Mouse (Mus musculus): ENCODE measurements around the gene Nsl1. TPM values are rescaled to one million over a fixed set of nuclear protein-coding genes. Genes with fewer than 3 reads are reported as not detected.

Nsl1 gene
- polyA plus RNA-seq, 1 experiment from 2014 or later = 26.4 TPM

DNA sequence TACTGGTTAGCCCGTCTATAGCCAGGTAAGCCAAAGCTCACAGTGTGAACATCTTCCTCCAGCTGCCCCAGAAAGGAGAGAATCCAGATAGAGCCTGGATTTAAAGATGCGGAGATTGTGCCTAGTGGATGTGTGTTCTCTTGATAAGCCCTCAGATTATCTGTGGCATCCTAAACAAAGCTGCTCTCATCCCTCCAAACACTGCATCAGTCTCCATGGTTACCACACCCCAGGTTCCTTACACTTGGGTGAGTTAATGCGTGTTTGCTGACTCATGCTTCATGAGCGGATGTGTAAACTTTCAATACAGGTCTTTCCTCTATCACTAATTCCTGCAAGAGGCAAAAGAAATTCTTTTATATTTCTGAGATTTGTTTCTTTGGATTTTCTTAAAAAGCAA is 27.2 kb upstream of the Nsl1 start:
- Histone ChIP-seq H3K4me3 (replicated peaks) (no peak overlapping the region), H3K27ac (no peak overlapping the region), H3K36me3 (replicated peaks) (no peaks in the 10 kb centered on the region), H3K4me1 (peaks cover 3% of the 10 kb centered on the region), H3K4me2 (no peak overlapping the region), H3K9ac (no peak overlapping the region), H3K27me3 (no peaks in the 10 kb centered on the region), H3K9me3 (no peaks in the 10 kb centered on the region)
- ATAC-seq (ENCODE audit: low FRiP score) = no peak
- 27% methylated on average over 4 of the region's 4 CpGs for WGBS

DNA sequence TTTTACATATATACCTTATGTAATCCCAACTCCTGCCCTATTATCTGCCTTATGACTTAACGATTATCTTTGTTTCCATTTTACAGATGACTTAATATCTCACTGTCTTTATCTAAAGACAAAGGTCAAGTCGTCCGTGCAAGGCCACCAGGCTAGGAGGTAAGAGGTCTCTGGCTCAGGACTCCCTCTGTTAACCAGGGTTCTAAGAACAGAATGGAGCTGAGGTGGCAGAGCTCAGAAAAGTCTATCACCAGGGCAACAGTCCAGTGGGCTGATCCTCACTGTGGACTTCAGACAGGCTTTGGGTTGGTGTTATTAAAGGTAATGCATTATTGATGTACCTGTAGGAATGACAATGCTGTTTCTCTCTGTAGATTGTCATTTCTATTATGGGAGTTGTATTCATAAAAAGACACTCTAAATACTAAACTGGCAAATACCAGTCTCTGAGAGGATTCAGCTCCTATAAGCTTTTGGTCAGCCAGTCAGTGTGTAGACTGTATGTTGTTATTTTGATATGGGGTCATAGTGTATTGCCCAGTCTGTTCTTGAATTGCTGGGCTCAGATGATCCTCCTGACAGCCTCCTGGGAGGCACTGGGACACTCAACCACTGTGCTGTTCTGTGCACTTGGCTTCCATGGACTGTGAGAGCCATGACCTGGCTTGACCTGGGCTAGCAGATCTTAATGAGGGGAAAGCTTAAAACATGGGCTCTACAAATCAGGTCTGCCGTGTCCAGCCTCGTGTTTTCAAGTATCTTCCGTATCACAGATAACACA is 26.1 kb upstream of the Nsl1 start, which contains the start of gene Spata45:
Gene Spata45 (plus strand): TSS at position 86 of the 781 bp plus-strand sequence.
- Histone ChIP-seq H3K9me3 (no peaks in the 10 kb centered on the region), H3K27me3 (no peaks in the 10 kb centered on the region), H3K27ac (no peak within 1 kb of the TSS), H3K4me3 (replicated peaks) (no peak within 1 kb of the TSS), H3K4me1 (peaks cover 3% of the 10 kb centered on the region), H3K36me3 (replicated peaks) (no peaks in the 10 kb centered on the region), H3K4me2 (no peak within 1 kb of the TSS), H3K9ac (no peak within 1 kb of the TSS)
- WGBS = 83% methylated on average over 6 of the region's 6 CpGs
- ATAC-seq (ENCODE audit: low FRiP score) = no peak

DNA sequence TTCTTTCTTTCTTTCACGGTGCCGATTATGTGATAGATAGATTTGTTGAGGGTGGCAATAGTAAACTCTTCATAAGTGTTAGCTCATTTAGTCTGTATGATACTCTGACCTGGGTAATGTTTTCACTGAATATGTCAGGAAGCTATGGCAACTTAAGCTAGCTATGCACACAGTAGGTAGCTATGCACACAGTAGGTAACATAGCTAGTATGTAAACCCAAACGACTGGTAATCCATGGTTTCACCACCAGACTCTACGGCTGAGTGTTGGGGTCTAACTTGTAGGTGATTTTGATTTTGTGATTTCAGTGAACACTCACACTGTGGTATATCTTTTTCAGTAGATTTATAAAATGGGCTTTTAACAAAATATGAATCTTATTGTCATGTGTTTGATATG is 24.8 kb upstream of the Nsl1 start:
- no peak overlapping the region for H3K4me3 ChIP-seq (replicated peaks)
- ATAC-seq (ENCODE audit: low FRiP score) = no peak
- no peaks in the 10 kb centered on the region for H3K36me3 ChIP-seq (replicated peaks)
- H3K27me3 ChIP-seq = no peaks in the 10 kb centered on the region
- no peaks in the 10 kb centered on the region for H3K9me3 ChIP-seq
- no peak overlapping the region for H3K9ac ChIP-seq
- no peak overlapping the region for H3K4me2 ChIP-seq
- H3K27ac ChIP-seq = no peak overlapping the region
- H3K4me1 ChIP-seq = peaks cover 3% of the 10 kb centered on the region
- WGBS = 89% methylated on average over 4 of the region's 4 CpGs

GRCm38 (mm10) chr1:191041352-191041751 is 21.5 kb upstream of the Nsl1 start:
- H3K4me2 ChIP-seq = no peak overlapping the region
- no peaks in the 10 kb centered on the region for H3K9me3 ChIP-seq
- ATAC-seq (ENCODE audit: low FRiP score) = no peak
- no peaks in the 10 kb centered on the region for H3K27me3 ChIP-seq
- H3K36me3 ChIP-seq (replicated peaks) = no peaks in the 10 kb centered on the region
- no peaks in the 10 kb centered on the region for H3K4me1 ChIP-seq
- H3K27ac ChIP-seq = no peak overlapping the region
- H3K4me3 ChIP-seq (replicated peaks) = no peak overlapping the region
- no peak overlapping the region for H3K9ac ChIP-seq

- no peak overlapping the region for H3K4me2 ChIP-seq
- no peak overlapping the region for H3K9ac ChIP-seq
- no peak overlapping the region for H3K27ac ChIP-seq
- no peak overlapping the region for H3K4me3 ChIP-seq (replicated peaks)
- H3K27me3 ChIP-seq = no peaks in the 10 kb centered on the region
- no peak for ATAC-seq (ENCODE audit: low FRiP score)
- no peaks in the 10 kb centered on the region for H3K4me1 ChIP-seq
- no peaks in the 10 kb centered on the region for H3K36me3 ChIP-seq (replicated peaks)
- H3K9me3 ChIP-seq = no peaks in the 10 kb centered on the region
- WGBS = 87% methylated on average over 5 of the region's 5 CpGs
Measured at GRCm38 (mm10) chr1:191042106-191042505, 20.7 kb upstream of the Nsl1 start.

GRCm38 (mm10) chr1:191042688-191043087 is 20.1 kb upstream of the Nsl1 start:
- Histone ChIP-seq H3K27ac (no peak overlapping the region), H3K9me3 (no peaks in the 10 kb centered on the region), H3K36me3 (replicated peaks) (no peaks in the 10 kb centered on the region), H3K4me2 (no peak overlapping the region), H3K4me3 (replicated peaks) (no peak overlapping the region), H3K4me1 (no peaks in the 10 kb centered on the region), H3K9ac (no peak overlapping the region), H3K27me3 (no peaks in the 10 kb centered on the region)
- ATAC-seq (ENCODE audit: low FRiP score) = no peak
- WGBS = 92% methylated on average over 3 of the region's 3 CpGs

GRCm38 (mm10) chr1:191045264-191045663 is 17.5 kb upstream of the Nsl1 start:
- ATAC-seq (ENCODE audit: low FRiP score) = no peak
- Histone ChIP-seq H3K27ac (no peak overlapping the region), H3K4me1 (no peaks in the 10 kb centered on the region), H3K4me3 (replicated peaks) (no peak overlapping the region), H3K9ac (no peak overlapping the region), H3K9me3 (no peaks in the 10 kb centered on the region), H3K36me3 (replicated peaks) (no peaks in the 10 kb centered on the region), H3K4me2 (no peak overlapping the region), H3K27me3 (no peaks in the 10 kb centered on the region)
- WGBS = 94% methylated on average over 2 of the region's 2 CpGs

GRCm38 (mm10) chr1:191046231-191046824 is 16.5 kb upstream of the Nsl1 start:
- no peak for ATAC-seq (ENCODE audit: low FRiP score)

GRCm38 (mm10) chr1:191053555-191053954 is 9.3 kb upstream of the Nsl1 start:
- Histone ChIP-seq H3K4me1 (no peaks in the 10 kb centered on the region), H3K36me3 (replicated peaks) (no peaks in the 10 kb centered on the region), H3K9me3 (no peaks in the 10 kb centered on the region), H3K4me2 (no peak overlapping the region), H3K27me3 (no peaks in the 10 kb centered on the region), H3K4me3 (replicated peaks) (no peak overlapping the region), H3K27ac (no peak overlapping the region), H3K9ac (no peak overlapping the region)
- ATAC-seq (ENCODE audit: low FRiP score) = no peak
- WGBS = 88% methylated on average over 3 of the region's 3 CpGs

More at GRCm38 (mm10) chr1:191046231-191046824, 16.5 kb upstream of the Nsl1 start:
- no peak overlapping the region for H3K4me2 ChIP-seq
- H3K9me3 ChIP-seq = no peaks in the 10 kb centered on the region
- no peak overlapping the region for H3K27ac ChIP-seq
- no peak overlapping the region for H3K4me3 ChIP-seq (replicated peaks)
- no peaks in the 10 kb centered on the region for H3K4me1 ChIP-seq
- H3K9ac ChIP-seq = no peak overlapping the region
- 68% methylated on average over 7 of the region's 7 CpGs for WGBS
- H3K27me3 ChIP-seq = no peaks in the 10 kb centered on the region
- no peaks in the 10 kb centered on the region for H3K36me3 ChIP-seq (replicated peaks)

DNA sequence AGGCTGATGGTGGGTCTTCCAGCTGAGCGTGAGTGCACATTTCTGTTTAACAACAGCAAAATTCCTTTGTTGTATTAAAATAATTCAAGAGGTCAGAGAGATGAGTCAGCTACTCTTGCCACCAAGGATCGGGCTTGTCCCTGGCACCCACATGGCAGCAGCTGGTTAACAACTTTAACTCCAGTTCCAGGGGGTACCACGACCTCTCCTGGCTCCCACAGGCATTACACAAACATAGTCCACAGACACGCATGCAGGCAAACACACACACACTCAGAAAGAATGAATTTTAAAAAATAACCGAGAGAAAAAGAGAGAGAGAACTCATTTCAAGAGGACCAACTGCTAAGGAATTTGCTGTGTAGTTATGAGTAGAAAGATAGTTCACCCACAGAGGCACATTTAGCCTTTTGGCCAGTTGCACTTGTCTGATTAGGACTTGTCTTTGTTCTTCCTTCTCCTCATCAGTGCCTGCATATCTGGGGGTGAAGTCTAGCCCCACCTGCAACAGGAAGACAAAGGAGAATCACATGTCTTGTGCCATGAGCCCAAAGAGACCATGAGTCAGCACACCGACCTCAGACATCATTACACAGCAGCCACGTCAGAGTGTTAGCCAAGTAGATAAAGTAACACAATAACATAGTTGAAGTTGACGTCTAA is 7.8 kb upstream of the Nsl1 start:
- H3K4me2 ChIP-seq = no peak overlapping the region
- 70% methylated on average over 8 of the region's 8 CpGs for WGBS
- no peak for ATAC-seq (ENCODE audit: low FRiP score)

GRCm38 (mm10) chr1:191055533-191055873 is 7.3 kb upstream of the Nsl1 start:
- H3K9ac ChIP-seq = no peak overlapping the region
- no peak overlapping the region for H3K4me3 ChIP-seq (replicated peaks)
- H3K36me3 ChIP-seq (replicated peaks) = no peaks in the 10 kb centered on the region
- 68% methylated on average over 2 of the region's 2 CpGs for WGBS
- H3K27ac ChIP-seq = no peak overlapping the region
- no peak overlapping the region for H3K4me2 ChIP-seq
- no peak for ATAC-seq (ENCODE audit: low FRiP score)
- H3K27me3 ChIP-seq = no peaks in the 10 kb centered on the region
- no peaks in the 10 kb centered on the region for H3K9me3 ChIP-seq
- H3K4me1 ChIP-seq = no peaks in the 10 kb centered on the region

More for the DNA sequence above, 7.8 kb upstream of the Nsl1 start:
- Histone ChIP-seq H3K36me3 (replicated peaks) (no peaks in the 10 kb centered on the region), H3K27me3 (no peaks in the 10 kb centered on the region), H3K4me3 (replicated peaks) (no peak overlapping the region), H3K9ac (no peak overlapping the region), H3K4me1 (no peaks in the 10 kb centered on the region), H3K9me3 (no peaks in the 10 kb centered on the region), H3K27ac (no peak overlapping the region)

GRCm38 (mm10) chr1:191057461-191057860 is 5.4 kb upstream of the Nsl1 start:
- Histone ChIP-seq H3K27me3 (0 out of 2 replicates have a peak, but pooled peaks cover 8% of the 10 kb centered on the region), H3K9ac (no peak overlapping the region), H3K4me3 (replicated peaks) (no peak overlapping the region), H3K36me3 (replicated peaks) (no peaks in the 10 kb centered on the region), H3K4me2 (no peak overlapping the region), H3K27ac (no peak overlapping the region), H3K4me1 (peaks cover 7% of the 10 kb centered on the region), H3K9me3 (no peaks in the 10 kb centered on the region)
- ATAC-seq (ENCODE audit: low FRiP score) = no peak
- WGBS = 68% methylated on average over 3 of the region's 3 CpGs

Measured in forebrain, embryonic 12.5 days (tissue).